Mouse (Mus musculus) kidney, embryonic 14.5 days (tissue): Measurements from ENCODE around the gene Noxo1. TPM values are rescaled to one million over a fixed set of nuclear protein-coding genes. Genes with fewer than 3 reads are reported as not detected.

Experiments
- ATAC-seq: fragments of 200-750 bp; cut with Nextera tagmentation; 2 replicates; pipeline ENCODE4 v1.8.0; 2017; ENCODE audit warnings: moderate number of reproducible peaks, mild to moderate bottlenecking, moderate TSS enrichment, moderate library complexity; ENCODE audit not compliant: low FRiP score, low TSS enrichment
- H3K27ac ChIP-seq: fragments of 300-500 bp; sonication (generic); 2 replicates; pipeline ENCODE4 v1.5.1; 2014; ENCODE audit warnings: low read depth, mild to moderate bottlenecking, low read length, moderate library complexity, mixed read lengths
- H3K27me3 ChIP-seq: fragments of 300-500 bp; sonication (generic); 2 replicates; pipeline ENCODE4 v1.6.1; 2014; ENCODE audit warnings: mild to moderate bottlenecking, low read length; ENCODE audit not compliant: control insufficient read depth, insufficient read depth
- H3K36me3 ChIP-seq: fragments of 300-500 bp; sonication (generic); 2 replicates; pipeline ENCODE4 v1.6.1; 2014; ENCODE audit warnings: low read length, mixed read lengths; ENCODE audit not compliant: control insufficient read depth, insufficient read depth
- H3K4me1 ChIP-seq: fragments of 300-500 bp; sonication (generic); 2 replicates; pipeline ENCODE4 v1.6.1; 2014; ENCODE audit warnings: low read length, mixed read lengths; ENCODE audit not compliant: control insufficient read depth, insufficient read depth
- H3K4me2 ChIP-seq: fragments of 300-500 bp; sonication (generic); replicated peaks from 2 replicates; pipeline ENCODE4 v1.6.1; 2014; ENCODE audit warnings: low read depth, mild to moderate bottlenecking, low read length
- H3K4me3 ChIP-seq: fragments of 300-500 bp; sonication (generic); 2 replicates; pipeline ENCODE4 v1.5.1; 2014; ENCODE audit warnings: mild to moderate bottlenecking, low read length
- H3K9ac ChIP-seq: fragments of 300-500 bp; sonication (generic); 2 replicates; pipeline ENCODE4 v1.6.1; 2014; ENCODE audit warnings: low read depth, mild to moderate bottlenecking, low read length, moderate library complexity
- H3K9me3 ChIP-seq: fragments of 300-500 bp; sonication (generic); 2 replicates; pipeline ENCODE4 v1.6.1; 2016; ENCODE audit warnings: low read length; ENCODE audit not compliant: control insufficient read depth
- WGBS: fragments of 180-500 bp; shearing (Covaris S2); extraction: QIAGEN DNeasy Blood & Tissue Kit; methylation state at CpG from one replicate; pipeline ENCODE4 v1.1.7; 2014; 5-methylcytosine and 5-hydroxymethylcytosine counted together
- polyA plus RNA-seq: library from polyadenylated mRNA; unstranded; fragments of >200 nt; fragmentation: Nextera tagmentation; extraction: Ambion mirVana; gene quantifications from 2 replicates; pipeline ENCODE4 v1.2.1, GENCODE M21; 2014

The Noxo1 gene
- polyA plus RNA-seq, 1 experiment from 2014 or later: 3.5 TPM

DNA sequence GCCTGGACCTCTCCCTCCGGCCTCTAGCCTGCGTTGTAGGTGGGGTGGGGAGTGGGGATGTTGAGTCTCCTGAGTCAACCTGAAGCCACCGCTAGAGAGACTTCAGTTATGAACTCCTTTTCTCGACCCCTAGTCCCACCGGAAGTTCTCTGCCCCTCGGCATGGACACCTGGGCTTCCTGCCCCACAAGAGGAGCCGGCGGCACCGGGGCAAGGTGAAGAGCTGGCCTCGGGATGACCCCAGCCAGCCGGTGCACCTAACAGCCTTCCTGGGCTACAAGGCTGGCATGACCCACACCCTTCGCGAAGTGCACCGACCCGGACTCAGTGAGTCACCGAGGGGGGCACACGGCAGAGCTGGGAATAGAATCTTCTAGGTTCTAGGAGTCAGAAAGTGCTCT, 32.1 kb downstream of the Noxo1 start:
- H3K27me3 ChIP-seq: no peaks in the 10 kb centered on the region
- H3K4me1 ChIP-seq: no peaks in the 10 kb centered on the region
- H3K4me2 ChIP-seq: no peak overlapping the region
- WGBS: 71% methylated on average over 17 of the region's 17 CpGs
- no peaks in the 10 kb centered on the region for H3K36me3 ChIP-seq
- no peak for ATAC-seq
- no peaks in the 10 kb centered on the region for H3K9me3 ChIP-seq
- H3K4me3 ChIP-seq: no peak overlapping the region
- H3K9ac ChIP-seq: 0 out of 2 replicates have a peak overlapping the region, but pooled peaks have one; percentile 18
- H3K27ac ChIP-seq: no peak overlapping the region

GRCm38 (mm10) chr17:24729067-24729466, 33.0 kb downstream of the Noxo1 start:
- no peak for ATAC-seq
- Histone ChIP-seq H3K4me1 (no peaks in the 10 kb centered on the region), H3K9ac (no peak overlapping the region), H3K27ac (no peak overlapping the region), H3K4me2 (no peak overlapping the region), H3K36me3 (no peaks in the 10 kb centered on the region), H3K27me3 (no peaks in the 10 kb centered on the region), H3K4me3 (no peak overlapping the region), H3K9me3 (no peaks in the 10 kb centered on the region)
- WGBS: 78% methylated on average over 6 of the region's 6 CpGs

GRCm38 (mm10) chr17:24730787-24731186, 34.8 kb downstream of the Noxo1 start:
- H3K36me3 ChIP-seq: no peaks in the 10 kb centered on the region
- no peak overlapping the region for H3K4me3 ChIP-seq
- H3K4me1 ChIP-seq: no peaks in the 10 kb centered on the region
- H3K9me3 ChIP-seq: no peaks in the 10 kb centered on the region
- ATAC-seq: no peak
- WGBS: 82% methylated on average over 14 of the region's 14 CpGs
- no peak overlapping the region for H3K9ac ChIP-seq
- H3K27ac ChIP-seq: no peak overlapping the region
- no peak overlapping the region for H3K4me2 ChIP-seq
- H3K27me3 ChIP-seq: no peaks in the 10 kb centered on the region

DNA sequence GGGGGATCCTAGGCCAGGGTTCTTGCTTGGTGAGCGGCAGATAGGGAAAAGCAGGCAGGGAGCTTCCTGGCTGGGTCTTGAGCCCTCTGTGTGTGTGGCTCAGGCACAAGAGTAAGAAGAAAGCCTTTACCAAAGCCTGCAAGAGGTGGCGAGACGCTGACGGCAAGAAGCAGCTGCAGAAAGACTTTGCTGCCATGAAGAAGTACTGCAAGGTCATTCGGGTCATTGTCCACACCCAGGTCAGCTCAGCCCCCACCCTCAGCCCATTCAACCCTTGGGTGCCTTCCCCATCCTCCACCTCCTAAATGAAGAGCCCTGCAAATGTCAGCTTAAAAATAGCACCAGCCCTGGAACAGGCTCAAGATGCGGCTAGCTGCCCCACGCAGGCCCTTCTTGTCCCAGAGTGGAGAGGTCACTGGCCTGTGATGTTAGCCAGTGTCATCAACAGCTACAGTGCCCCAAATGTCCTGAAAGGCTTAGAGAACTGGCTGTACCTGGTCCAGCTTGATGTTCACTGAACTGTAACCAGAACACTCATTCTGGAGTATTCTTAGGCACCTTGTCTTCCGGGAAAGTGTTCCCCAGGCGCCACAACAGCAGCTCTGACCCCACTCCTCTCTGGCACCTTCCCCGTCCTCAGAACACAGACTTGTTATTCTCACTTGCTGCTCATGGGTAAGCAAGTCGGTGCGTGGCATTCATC, 36.4 kb downstream of the Noxo1 start:
- Histone ChIP-seq H3K27me3 (no peaks in the 10 kb centered on the region), H3K4me1 (peaks cover 5% of the 10 kb centered on the region; the same call in 1 of the 2 replicates), H3K27ac (no peak overlapping the region), H3K4me3 (no peak overlapping the region), H3K9me3 (no peaks in the 10 kb centered on the region), H3K36me3 (no peaks in the 10 kb centered on the region), H3K9ac (no peak overlapping the region), H3K4me2 (no peak overlapping the region)
- ATAC-seq: no peak
- WGBS: 83% methylated on average over 12 of the region's 12 CpGs

DNA sequence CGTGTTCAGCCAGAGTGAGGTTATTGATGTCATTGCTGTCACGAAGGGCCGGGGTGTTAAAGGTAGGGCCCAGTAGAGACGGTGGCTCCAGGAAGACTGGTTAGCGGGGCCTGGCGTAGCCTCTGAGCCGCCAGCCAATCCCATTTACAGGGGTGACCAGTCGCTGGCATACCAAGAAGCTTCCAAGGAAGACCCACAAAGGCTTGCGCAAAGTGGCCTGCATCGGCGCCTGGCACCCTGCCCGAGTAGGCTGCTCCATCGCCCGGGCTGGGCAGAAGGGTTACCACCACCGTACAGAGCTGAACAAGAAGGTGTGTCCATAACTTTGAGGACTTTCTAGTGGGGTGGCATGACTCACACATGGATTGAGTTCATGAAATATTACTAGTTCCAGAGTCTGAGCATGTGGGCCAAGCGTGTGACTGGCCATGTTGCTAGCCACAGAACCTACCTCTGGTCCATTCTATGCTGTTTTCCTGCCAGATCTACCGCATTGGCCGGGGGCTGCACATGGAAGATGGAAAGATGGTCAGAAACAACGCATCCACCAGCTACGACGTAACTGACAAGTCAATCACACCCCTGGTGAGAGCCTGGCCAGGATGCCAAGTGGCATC, 37.5 kb downstream of the Noxo1 start:
- no peak for ATAC-seq
- H3K4me1 ChIP-seq: peaks cover 7% of the 10 kb centered on the region; the same call in 1 of the 2 replicates
- WGBS: 91% methylated on average over 21 of the region's 21 CpGs
- no peak overlapping the region for H3K4me2 ChIP-seq
- no peaks in the 10 kb centered on the region for H3K9me3 ChIP-seq
- H3K27ac ChIP-seq: no peak overlapping the region
- H3K36me3 ChIP-seq: no peaks in the 10 kb centered on the region
- H3K9ac ChIP-seq: no peak overlapping the region
- H3K27me3 ChIP-seq: no peaks in the 10 kb centered on the region
- no peak overlapping the region for H3K4me3 ChIP-seq

- Histone ChIP-seq H3K27ac (no peak overlapping the region), H3K4me2 (no peak overlapping the region), H3K27me3 (no peaks in the 10 kb centered on the region), H3K4me1 (peaks cover 7% of the 10 kb centered on the region; the same call in 1 of the 2 replicates), H3K9me3 (no peaks in the 10 kb centered on the region), H3K9ac (no peak overlapping the region), H3K36me3 (no peaks in the 10 kb centered on the region), H3K4me3 (no peak overlapping the region)
- 90% methylated on average over 1 of the region's 1 CpGs for WGBS
- ATAC-seq: no peak
These were observed 38.5 kb downstream of the Noxo1 start for GRCm38 (mm10) chr17:24734513-24734912.

- Histone ChIP-seq H3K27me3 (no peaks in the 10 kb centered on the region), H3K9me3 (no peaks in the 10 kb centered on the region), H3K36me3 (peaks cover 6% of the 10 kb centered on the region; the same call in 1 of the 2 replicates), H3K9ac (no peak overlapping the region), H3K4me2 (0 out of 2 replicates have a peak overlapping the region, but pooled peaks have one; percentile 45), H3K27ac (no peak overlapping the region), H3K4me3 (no peak overlapping the region), H3K4me1 (peaks cover 7% of the 10 kb centered on the region; the same call in 1 of the 2 replicates)
- 89% methylated on average over 7 of the region's 7 CpGs for WGBS
- ATAC-seq: no peak
These were observed 39.4 kb downstream of the Noxo1 start for GRCm38 (mm10) chr17:24735446-24735845.

DNA sequence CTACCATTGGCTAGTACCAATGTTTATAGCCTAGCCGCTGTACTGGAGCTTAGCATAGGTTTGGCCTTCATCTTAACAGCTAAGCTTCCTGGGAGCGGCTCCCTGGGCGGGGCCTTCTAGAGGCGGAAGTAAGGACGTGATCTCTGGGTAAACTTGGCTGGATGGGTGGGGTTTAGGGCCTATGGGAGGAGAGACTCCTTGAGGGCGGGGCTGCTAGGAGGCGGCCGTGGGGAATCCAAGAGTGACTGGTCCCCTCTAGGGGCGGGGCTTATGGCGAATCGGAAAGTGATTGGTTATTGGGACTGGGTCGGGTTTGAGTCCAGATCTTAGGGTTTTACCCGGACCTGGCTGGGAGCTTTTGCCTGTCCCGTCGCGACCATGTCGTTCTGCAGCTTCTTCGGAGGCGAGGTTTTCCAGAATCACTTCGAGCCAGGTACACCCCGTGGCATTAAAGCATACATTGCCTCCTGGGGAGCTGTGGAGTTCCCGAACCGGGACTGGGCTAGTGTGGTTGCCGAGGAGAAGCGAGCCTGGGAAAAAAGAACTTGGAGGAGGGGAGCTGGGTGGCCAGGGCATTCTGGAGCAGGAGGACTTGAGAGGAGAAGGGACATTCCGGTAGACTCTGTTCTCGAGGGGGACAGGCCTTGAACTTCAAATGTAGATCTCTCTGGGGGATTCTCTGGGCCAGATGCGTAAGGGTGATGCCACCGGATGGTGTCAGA, 40.5 kb downstream of the Noxo1 start, which contains the start of gene Msrb1:
Msrb1 (plus strand) TSS at position 313 of the 722 bp plus-strand sequence.
- H3K4me3 ChIP-seq: peak within 1 kb of the TSS; percentile 66
- H3K4me1 ChIP-seq: peaks cover 7% of the 10 kb centered on the region; the same call in 1 of the 2 replicates
- H3K27me3 ChIP-seq: no peaks in the 10 kb centered on the region
- no peaks in the 10 kb centered on the region for H3K9me3 ChIP-seq
- peaks cover 12% of the 10 kb centered on the region; the same call in 1 of the 2 replicates for H3K36me3 ChIP-seq
- WGBS: 2% methylated on average over 29 of the region's 29 CpGs
- peak within 1 kb of the TSS; percentile 72 for H3K9ac ChIP-seq
- peak within 1 kb of the TSS; percentile 86 for H3K4me2 ChIP-seq
- H3K27ac ChIP-seq: peak within 1 kb of the TSS; percentile 53; the same call in 1 of the 2 replicates
- peak; percentile 97 for ATAC-seq
